Mouse (Mus musculus) heart, postnatal 25 days (tissue): Measurements from ENCODE around the gene Senp1. TPM values are rescaled to one million over a fixed set of nuclear protein-coding genes. Genes with fewer than 3 reads are reported as not detected.
A peak's percentile ranks its signal among the peaks of the same experiment; 100 is the strongest.

ENCODE experiments used
- DNase-seq: peaks from one replicate; pipeline ENCODE4 v3.0.0; 2022; ENCODE audit warnings: low spot score
- intact Hi-C: fragments of 180-260 bp; cut with DNase I; formaldehyde crosslinking; loops from one replicate; pipeline ENCODE4 v1.15.1; 2025
- total RNA-seq, 2 experiments: library from RNA; stranded (reverse); gene quantifications; 2 replicates each; pipeline ENCODE4 v1.2.3; 2021

The Senp1 gene
- total RNA-seq, result 10 to 100 TPM in 1 of 2 experiments, 1 to 10 TPM in 1; 9.9 to 10.2 TPM

GRCm38 (mm10) chr15:98093121-98094011 is at the start of gene Senp1:
TSS of gene Senp1 (minus strand) at chr15:98093744.
- DNase-seq, result peak; percentile 85
- intact Hi-C loops, result loop anchor here (2.0 to 5.0 kb wide), 3 partner anchors 15 to 294 kb away; no protein-coding TSS in a partner anchor

DNA sequence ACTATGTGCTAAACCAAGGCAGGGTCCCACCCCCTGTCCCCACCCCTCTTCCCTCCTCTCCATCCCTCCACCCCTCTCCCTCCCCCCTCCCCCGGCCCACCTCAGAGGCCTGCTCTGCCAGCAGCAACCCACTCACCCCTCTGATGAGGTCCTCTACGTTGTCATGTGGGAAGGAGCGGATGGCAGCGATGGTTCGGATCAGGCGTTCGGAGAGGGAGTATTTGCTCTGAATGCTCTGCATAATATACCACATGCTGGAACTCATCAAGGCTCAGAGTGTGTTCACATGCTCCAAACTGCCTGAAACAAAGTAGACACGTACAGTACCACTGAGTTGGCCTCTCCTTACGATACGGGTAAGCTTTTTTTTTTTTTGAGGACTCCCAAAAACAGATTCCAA is 49.0 kb upstream of the Senp1 start:
- intact Hi-C loops, result no loop called here
- no peak for DNase-seq

DNA sequence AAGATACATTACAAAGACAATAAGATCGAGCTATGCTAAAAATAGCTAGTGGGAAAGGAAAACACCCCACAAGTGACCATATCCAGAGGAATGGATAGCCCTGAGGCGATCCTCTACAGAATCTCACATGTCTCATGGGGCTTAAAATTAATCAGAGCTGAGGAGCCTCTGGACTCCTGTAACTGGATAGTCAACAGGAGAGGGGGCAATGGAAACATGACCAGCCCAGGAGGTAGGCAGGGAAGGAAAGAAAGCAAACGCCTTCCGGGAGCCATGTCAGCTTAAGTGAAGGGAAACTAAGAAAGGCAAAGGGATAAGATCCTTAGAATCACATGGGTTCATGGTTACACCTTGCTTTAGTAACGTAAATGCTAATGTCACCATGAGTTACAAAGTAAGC is 47.3 kb upstream of the Senp1 start:
- intact Hi-C loops, result no loop called here
- DNase-seq, result no peak

GRCm38 (mm10) chr15:98139763-98140162 is 46.2 kb upstream of the Senp1 start:
- intact Hi-C loops, result no loop called here

GRCm38 (mm10) chr15:98136871-98137270 is 43.3 kb upstream of the Senp1 start:
- DNase-seq, result no peak

More at GRCm38 (mm10) chr15:98139763-98140162, 46.2 kb upstream of the Senp1 start:
- DNase-seq, result no peak

GRCm38 (mm10) chr15:98135671-98136070 is 42.1 kb upstream of the Senp1 start:
- intact Hi-C loops, result no loop called here
- no peak for DNase-seq

More at GRCm38 (mm10) chr15:98136871-98137270, 43.3 kb upstream of the Senp1 start:
- intact Hi-C loops, result no loop called here

- intact Hi-C loops, result no loop called here
- no peak for DNase-seq
Observed at GRCm38 (mm10) chr15:98134666-98135065, 41.1 kb upstream of the Senp1 start.

GRCm38 (mm10) chr15:98134034-98134433 is 40.5 kb upstream of the Senp1 start:
- DNase-seq, result no peak
- intact Hi-C loops, result no loop called here

DNA sequence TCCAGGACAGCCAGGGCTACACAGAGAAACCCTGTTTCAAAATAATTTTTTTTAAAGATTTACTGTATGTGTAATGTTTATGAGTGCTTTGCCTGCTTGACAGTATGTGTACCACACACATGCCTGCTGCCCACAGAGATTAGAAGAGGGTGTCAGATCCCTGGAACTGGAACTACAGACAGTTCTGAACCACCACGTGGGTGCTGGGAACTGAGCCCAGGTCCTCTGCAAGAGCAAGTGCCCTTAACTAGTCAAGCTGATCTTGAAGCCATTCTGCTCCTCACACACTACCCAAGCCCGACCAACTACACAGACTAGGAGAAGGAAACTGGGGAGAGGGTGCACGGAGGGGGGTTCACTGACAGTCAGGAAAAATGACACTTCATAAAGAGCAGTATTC is 39.9 kb upstream of the Senp1 start:
- no peak for DNase-seq
- intact Hi-C loops, result no loop called here

GRCm38 (mm10) chr15:98131942-98132655 is 38.6 kb upstream of the Senp1 start:
- DNase-seq, result no peak
- intact Hi-C loops, result loop anchor here (2.0 kb wide), 1 partner anchor 17 kb away; no protein-coding TSS in a partner anchor

GRCm38 (mm10) chr15:98131451-98131850 is 37.9 kb upstream of the Senp1 start:
- no peak for DNase-seq
- intact Hi-C loops, result loop anchor here (2.0 kb wide), 1 partner anchor 17 kb away; no protein-coding TSS in a partner anchor

GRCm38 (mm10) chr15:98131001-98131400 is 37.5 kb upstream of the Senp1 start:
- intact Hi-C loops, result loop anchor here (2.0 kb wide), 1 partner anchor 18 kb away; no protein-coding TSS in a partner anchor
- DNase-seq, result no peak

DNA sequence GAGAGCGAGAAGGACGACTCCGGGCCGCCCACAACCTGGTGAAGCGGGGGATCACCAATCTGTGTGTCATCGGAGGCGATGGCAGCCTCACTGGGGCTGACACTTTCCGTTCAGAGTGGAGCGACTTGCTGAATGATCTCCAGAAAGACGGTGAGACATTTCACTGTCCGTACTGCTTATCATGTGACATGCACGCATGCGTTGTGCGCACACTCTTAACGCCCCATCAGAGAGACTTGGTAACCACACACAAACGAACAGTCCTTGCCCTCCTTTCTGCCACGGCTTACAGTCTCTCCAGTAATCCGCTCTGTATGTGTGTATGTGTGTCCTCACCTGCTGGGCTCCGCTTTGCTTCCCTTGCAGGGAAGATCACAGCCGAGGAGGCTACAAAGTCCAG is 27.3 kb upstream of the Senp1 start:
- DNase-seq, result no peak
- intact Hi-C loops, result no loop called here

- intact Hi-C loops, result no loop called here
Observed at GRCm38 (mm10) chr15:98119363-98119762, 25.8 kb upstream of the Senp1 start.

DNA sequence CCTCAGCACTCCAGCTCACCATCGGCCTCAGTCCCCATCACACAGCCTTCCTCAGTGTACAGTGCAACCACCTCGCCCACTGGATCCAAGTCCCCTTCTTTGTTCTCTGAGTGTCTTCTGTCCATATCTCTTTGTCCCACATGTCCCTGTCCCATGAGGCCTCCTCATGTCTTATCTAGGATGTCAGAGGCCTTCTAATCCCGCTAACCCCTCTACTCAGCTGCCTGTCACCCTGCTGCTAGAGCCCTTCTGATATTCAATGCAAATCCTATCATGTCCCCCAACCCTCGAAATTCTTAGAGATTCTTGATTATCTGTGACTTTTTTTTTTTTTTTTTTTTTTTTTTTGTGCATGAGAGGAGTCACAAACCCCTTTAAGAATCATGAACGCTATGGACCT is 22.7 kb upstream of the Senp1 start:
- no peak for DNase-seq
- intact Hi-C loops, result no loop called here

More at GRCm38 (mm10) chr15:98119363-98119762, 25.8 kb upstream of the Senp1 start:
- no peak for DNase-seq

DNA sequence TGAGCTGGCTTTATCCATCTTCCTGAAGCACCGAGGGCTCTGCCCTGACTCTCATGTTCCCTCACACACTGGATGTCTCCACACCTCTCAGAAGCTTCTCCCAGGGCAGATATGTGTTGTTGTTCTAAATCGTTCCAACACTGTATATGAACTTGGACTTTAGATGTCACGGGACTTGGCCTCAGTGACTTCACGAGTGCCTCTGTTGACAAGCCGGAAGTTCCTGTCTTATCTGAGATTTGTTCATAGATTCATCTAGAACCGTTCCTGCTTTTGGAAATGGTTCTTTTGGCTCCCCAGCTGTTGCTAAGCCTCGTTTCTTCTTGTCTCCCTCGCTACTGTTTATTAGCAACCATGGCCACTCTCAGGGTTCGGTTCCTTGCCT is 22.2 kb upstream of the Senp1 start:
- intact Hi-C loops, result no loop called here
- no peak for DNase-seq

DNA sequence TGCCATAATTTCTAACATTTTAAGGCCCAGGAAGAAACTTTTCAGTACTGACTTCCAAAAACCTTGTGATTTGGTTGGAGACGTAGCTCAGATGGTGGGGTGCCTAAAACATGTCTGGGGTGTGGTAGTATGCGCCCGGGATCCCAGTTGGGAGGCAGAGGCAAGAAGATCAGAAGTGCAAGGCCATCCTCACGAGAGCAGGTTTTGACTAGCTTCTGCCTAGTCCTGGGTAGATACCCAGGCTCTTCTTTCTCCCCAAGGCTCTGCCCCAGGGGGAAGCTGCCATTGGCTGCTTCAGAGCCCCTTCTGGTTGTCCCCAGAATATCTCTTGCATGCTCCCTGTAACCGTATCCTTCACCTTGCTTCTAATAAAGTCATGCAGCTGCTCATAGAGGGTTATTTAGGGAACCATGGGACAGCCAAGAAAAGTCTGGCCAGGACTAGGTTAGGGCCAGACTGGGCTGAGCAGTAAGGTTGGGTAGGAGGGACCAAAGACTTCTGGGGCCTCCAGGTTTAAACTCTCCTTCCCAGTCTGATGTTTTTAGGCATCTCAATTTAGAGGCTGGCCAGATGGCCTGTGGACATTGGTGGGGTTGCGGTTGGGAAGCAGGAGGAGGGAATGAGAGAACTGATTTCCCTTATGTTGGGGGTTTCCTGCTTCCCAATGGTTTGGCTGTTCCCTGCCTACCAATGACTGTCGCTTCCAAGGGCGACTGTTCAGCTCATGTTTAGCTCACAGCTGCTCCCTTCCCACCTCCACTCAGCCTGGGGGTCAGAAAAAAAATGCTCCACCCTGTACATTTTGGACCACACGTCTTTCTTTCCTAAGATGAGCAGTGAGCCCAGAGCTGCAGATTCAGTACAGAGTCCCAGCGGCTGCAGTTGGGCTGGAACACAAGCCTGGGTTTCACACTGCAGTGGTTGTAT is 21.6 kb upstream of the Senp1 start:
- intact Hi-C loops, result no loop called here
- no peak for DNase-seq

DNA sequence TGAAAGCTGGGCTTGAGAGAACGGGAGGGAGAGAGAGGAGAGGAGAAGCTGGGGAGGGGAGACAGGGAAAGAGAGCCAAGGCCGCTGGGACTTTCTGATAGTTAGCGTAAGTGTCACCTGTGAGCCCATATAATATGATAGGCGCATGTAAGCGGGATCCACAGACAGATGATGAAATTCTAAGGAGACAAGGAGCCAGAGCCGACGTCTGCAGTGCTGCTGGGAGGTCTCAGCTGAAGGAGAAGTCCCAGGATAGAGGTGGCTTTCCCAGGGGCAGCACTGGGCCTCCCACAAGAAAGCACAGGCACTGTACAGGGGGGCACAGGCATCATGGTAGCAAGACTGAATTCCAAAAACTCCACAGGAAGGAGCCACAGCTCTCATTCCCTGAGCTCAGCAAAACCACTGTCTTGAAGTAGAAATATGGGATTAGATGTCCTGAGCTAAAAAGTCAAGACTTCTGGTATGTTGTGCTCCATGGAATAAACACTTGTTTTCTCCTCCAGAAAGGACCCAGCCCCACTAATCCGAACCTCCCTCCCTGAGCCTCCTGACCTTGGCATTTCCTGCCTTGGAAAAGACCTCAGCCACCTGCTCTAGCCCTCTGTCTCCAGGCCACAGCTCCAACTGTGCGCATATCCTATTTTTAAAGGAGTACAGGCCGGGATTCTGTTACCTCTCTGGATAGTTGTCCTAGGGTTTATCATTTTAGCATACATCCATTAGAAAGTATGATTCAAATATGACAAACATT is 20.7 kb upstream of the Senp1 start:
- intact Hi-C loops, result no loop called here
- DNase-seq, result no peak

DNA sequence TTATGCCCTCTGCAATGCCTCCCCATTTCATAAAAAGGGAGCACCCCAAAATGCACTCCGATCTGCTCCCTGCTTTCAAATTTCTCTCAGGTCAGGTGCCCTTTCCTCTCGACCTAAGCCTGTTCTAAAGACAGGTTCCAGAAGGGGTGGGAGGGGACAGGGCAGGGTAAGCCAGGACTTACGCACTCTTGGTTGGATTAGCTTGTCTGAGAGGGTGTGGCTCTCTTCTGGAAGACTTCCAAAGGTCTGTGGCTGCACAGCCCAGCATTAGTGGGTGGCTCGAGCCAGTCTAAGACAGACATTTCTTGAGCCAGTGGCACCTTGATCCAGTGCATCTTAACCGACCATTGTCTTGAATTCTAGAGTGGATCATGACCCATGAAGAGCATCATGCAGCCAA is 18.2 kb upstream of the Senp1 start:
- no peak for DNase-seq
- intact Hi-C loops, result no loop called here
